Mouse (Mus musculus): ENCODE data around the gene Tas1r2. TPM values are rescaled to one million over a fixed set of nuclear protein-coding genes. Genes with fewer than 3 reads are reported as not detected.
A peak's percentile ranks its signal among the peaks of the same experiment; 100 is the strongest.

Gene Tas1r2
- total and polyA plus RNA-seq, 2 experiments: 0.05 TPM; not detected in 1

- Histone ChIP-seq H3K4me1 (ENCODE audit: control insufficient read depth, insufficient read depth, low read length) (no peaks in the 10 kb centered on the region), H3K36me3 (ENCODE audit: control insufficient read depth, insufficient read depth, low read length) (peaks cover 19% of the 10 kb centered on the region), H3K27ac (replicated peaks; ENCODE audit: insufficient read depth, low read depth, low read length) (no peak overlapping the region), H3K27me3 (ENCODE audit: control insufficient read depth, insufficient read depth, low read length) (no peaks in the 10 kb centered on the region), H3K9ac (ENCODE audit: low read depth, low read length) (no peak overlapping the region), H3K4me3 (ENCODE audit: insufficient read depth, low read depth, low read length) (no peak overlapping the region), H3K79me2 (ENCODE audit: control insufficient read depth, insufficient read depth, low read length) (peaks cover 6% of the 10 kb centered on the region; the same call in 1 of the 2 replicates)
- no peak for DNase-seq (ENCODE audit: extremely low read depth, low read depth, low spot score)
- 81% methylated on average over 12 of the region's 12 CpGs for WGBS
- no peak for TF ChIP-seq POLR2A (IDR thresholded peaks at IDR 0.05; ENCODE audit: extremely low read depth, insufficient read depth, low read length)
- no peak for TF ChIP-seq CTCF (IDR thresholded peaks at IDR 0.05; ENCODE audit: low read depth, low read length)
Measured at GRCm38 (mm10) chr4:139640333-139640732, 13.0 kb upstream of the Tas1r2 start.

- Histone ChIP-seq H3K4me3 (ENCODE audit: insufficient read depth, low read depth, low read length) (no peak overlapping the region), H3K36me3 (ENCODE audit: control insufficient read depth, insufficient read depth, low read length) (peaks cover 23% of the 10 kb centered on the region), H3K27ac (replicated peaks; ENCODE audit: insufficient read depth, low read depth, low read length) (no peak overlapping the region), H3K27me3 (ENCODE audit: control insufficient read depth, insufficient read depth, low read length) (no peaks in the 10 kb centered on the region), H3K4me1 (ENCODE audit: control insufficient read depth, insufficient read depth, low read length) (no peaks in the 10 kb centered on the region), H3K79me2 (ENCODE audit: control insufficient read depth, insufficient read depth, low read length) (peaks cover 6% of the 10 kb centered on the region; the same call in 1 of the 2 replicates), H3K9ac (ENCODE audit: low read depth, low read length) (no peak overlapping the region)
- 79% methylated on average over 6 of the region's 6 CpGs for WGBS
- DNase-seq (ENCODE audit: extremely low read depth, low read depth, low spot score): no peak
- TF ChIP-seq CTCF (IDR thresholded peaks at IDR 0.05; ENCODE audit: low read depth, low read length) (no peak), POLR2A (IDR thresholded peaks at IDR 0.05; ENCODE audit: extremely low read depth, insufficient read depth, low read length) (no peak)
Measured at GRCm38 (mm10) chr4:139640775-139641174, 12.6 kb upstream of the Tas1r2 start.

GRCm38 (mm10) chr4:139641829-139642425 is 11.4 kb upstream of the Tas1r2 start:
- DNase-seq (ENCODE audit: extremely low read depth, low read depth, low spot score): no peak
- peaks cover 28% of the 10 kb centered on the region for H3K36me3 ChIP-seq (ENCODE audit: control insufficient read depth, insufficient read depth, low read length)
- no peak overlapping the region for H3K4me3 ChIP-seq (ENCODE audit: insufficient read depth, low read depth, low read length)

GRCm38 (mm10) chr4:139643972-139644371 is 9.4 kb upstream of the Tas1r2 start:
- H3K9ac ChIP-seq (ENCODE audit: low read depth, low read length): no peak overlapping the region
- H3K4me1 ChIP-seq (ENCODE audit: control insufficient read depth, insufficient read depth, low read length): no peaks in the 10 kb centered on the region
- WGBS: 41% methylated on average over 9 of the region's 9 CpGs
- H3K27me3 ChIP-seq (ENCODE audit: control insufficient read depth, insufficient read depth, low read length): no peaks in the 10 kb centered on the region
- no peak overlapping the region for H3K4me3 ChIP-seq (ENCODE audit: insufficient read depth, low read depth, low read length)
- TF ChIP-seq POLR2A (IDR thresholded peaks at IDR 0.05; ENCODE audit: extremely low read depth, insufficient read depth, low read length): no peak
- peak; percentile 94 for TF ChIP-seq CTCF (IDR thresholded peaks at IDR 0.05; ENCODE audit: low read depth, low read length)
- H3K27ac ChIP-seq (replicated peaks; ENCODE audit: insufficient read depth, low read depth, low read length): no peak overlapping the region
- 0 out of 2 replicates have a peak, but pooled peaks cover 3% of the 10 kb centered on the region for H3K79me2 ChIP-seq (ENCODE audit: control insufficient read depth, insufficient read depth, low read length)
- no peak for DNase-seq (ENCODE audit: extremely low read depth, low read depth, low spot score)
- peaks cover 41% of the 10 kb centered on the region for H3K36me3 ChIP-seq (ENCODE audit: control insufficient read depth, insufficient read depth, low read length)

More at GRCm38 (mm10) chr4:139641829-139642425, 11.4 kb upstream of the Tas1r2 start:
- WGBS: 75% methylated on average over 30 of the region's 30 CpGs
- no peak overlapping the region for H3K27ac ChIP-seq (replicated peaks; ENCODE audit: insufficient read depth, low read depth, low read length)
- no peaks in the 10 kb centered on the region for H3K27me3 ChIP-seq (ENCODE audit: control insufficient read depth, insufficient read depth, low read length)
- H3K9ac ChIP-seq (ENCODE audit: low read depth, low read length): no peak overlapping the region
- H3K4me1 ChIP-seq (ENCODE audit: control insufficient read depth, insufficient read depth, low read length): no peaks in the 10 kb centered on the region
- peaks cover 6% of the 10 kb centered on the region; the same call in 1 of the 2 replicates for H3K79me2 ChIP-seq (ENCODE audit: control insufficient read depth, insufficient read depth, low read length)
- no peak for TF ChIP-seq POLR2A (IDR thresholded peaks at IDR 0.05; ENCODE audit: extremely low read depth, insufficient read depth, low read length)
- no peak for TF ChIP-seq CTCF (IDR thresholded peaks at IDR 0.05; ENCODE audit: low read depth, low read length)

- WGBS: 90% methylated on average over 7 of the region's 7 CpGs
- DNase-seq (ENCODE audit: extremely low read depth, low read depth, low spot score): no peak
- Histone ChIP-seq H3K9ac (ENCODE audit: low read depth, low read length) (no peak overlapping the region), H3K36me3 (ENCODE audit: control insufficient read depth, insufficient read depth, low read length) (peaks cover 42% of the 10 kb centered on the region), H3K27me3 (ENCODE audit: control insufficient read depth, insufficient read depth, low read length) (no peaks in the 10 kb centered on the region), H3K27ac (replicated peaks; ENCODE audit: insufficient read depth, low read depth, low read length) (no peak overlapping the region), H3K79me2 (ENCODE audit: control insufficient read depth, insufficient read depth, low read length) (0 out of 2 replicates have a peak, but pooled peaks cover 1% of the 10 kb centered on the region), H3K4me3 (ENCODE audit: insufficient read depth, low read depth, low read length) (no peak overlapping the region), H3K4me1 (ENCODE audit: control insufficient read depth, insufficient read depth, low read length) (no peaks in the 10 kb centered on the region)
- peak; percentile 42; the same call in 1 of the 2 replicates for TF ChIP-seq CTCF (IDR thresholded peaks at IDR 0.05; ENCODE audit: low read depth, low read length)
- TF ChIP-seq POLR2A (IDR thresholded peaks at IDR 0.05; ENCODE audit: extremely low read depth, insufficient read depth, low read length): no peak
Measured at GRCm38 (mm10) chr4:139646916-139647315, 6.4 kb upstream of the Tas1r2 start.

GRCm38 (mm10) chr4:139650086-139650743 is 3.1 kb upstream of the Tas1r2 start:
- Histone ChIP-seq H3K27me3 (ENCODE audit: control insufficient read depth, insufficient read depth, low read length) (no peaks in the 10 kb centered on the region), H3K27ac (replicated peaks; ENCODE audit: insufficient read depth, low read depth, low read length) (no peak overlapping the region), H3K36me3 (ENCODE audit: control insufficient read depth, insufficient read depth, low read length) (peaks cover 27% of the 10 kb centered on the region), H3K9ac (ENCODE audit: low read depth, low read length) (no peak overlapping the region), H3K4me1 (ENCODE audit: control insufficient read depth, insufficient read depth, low read length) (no peaks in the 10 kb centered on the region), H3K4me3 (ENCODE audit: insufficient read depth, low read depth, low read length) (no peak overlapping the region), H3K79me2 (ENCODE audit: control insufficient read depth, insufficient read depth, low read length) (no peaks in the 10 kb centered on the region)
- DNase-seq (ENCODE audit: extremely low read depth, low read depth, low spot score): peak; percentile 46
- no peak for TF ChIP-seq POLR2A (IDR thresholded peaks at IDR 0.05; ENCODE audit: extremely low read depth, insufficient read depth, low read length)
- no peak for TF ChIP-seq CTCF (IDR thresholded peaks at IDR 0.05; ENCODE audit: low read depth, low read length)
- WGBS: 63% methylated on average over 15 of the region's 15 CpGs
